Mouse (Mus musculus) cerebellum, adult 2 months (tissue): ENCODE results near the gene Palld.
A peak's percentile ranks its signal among the peaks of the same experiment; 100 is the strongest.

Source experiments
- CTCF ChIP-seq: fragments of 200-500 bp; IDR thresholded peaks from 2 replicates; pipeline ENCODE4 v1.5.1; 2011; ENCODE audit warnings: low read depth, mild to moderate bottlenecking, control low read depth, low read length, moderate library complexity, borderline replicate concordance; ENCODE audit not compliant: insufficient read depth
- POLR2A ChIP-seq: fragments of 200-500 bp; IDR thresholded peaks from 2 replicates; pipeline ENCODE4 v1.6.1; 2011; ENCODE audit warnings: low read length, control low read depth, borderline replicate concordance; ENCODE audit not compliant: insufficient read depth

DNA sequence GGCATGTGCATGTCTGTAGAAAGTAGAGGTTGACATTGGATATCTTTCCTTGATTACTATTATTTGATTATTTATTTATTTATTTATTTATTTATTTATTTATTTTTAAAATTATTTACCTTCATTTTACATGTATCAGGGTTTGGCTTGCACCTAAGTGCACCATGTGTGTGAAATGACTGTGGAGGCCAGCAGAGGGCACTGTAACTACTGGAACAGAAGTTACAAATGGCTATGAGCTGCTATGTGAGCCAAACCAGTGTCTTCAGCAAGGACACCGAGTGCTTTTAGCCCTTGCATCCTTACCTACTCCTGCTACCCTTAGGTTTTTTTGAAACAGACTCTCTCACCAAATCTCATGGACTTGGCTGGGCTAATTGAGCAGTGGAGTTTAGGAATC is 202.2 kb downstream of the Palld start:
- TF ChIP-seq CTCF (peak; percentile 12; the same call in 1 of the 2 replicates), POLR2A (no peak)
